ENCODE assay signal across 7 mouse cellular contexts in the genomic region with DNA sequence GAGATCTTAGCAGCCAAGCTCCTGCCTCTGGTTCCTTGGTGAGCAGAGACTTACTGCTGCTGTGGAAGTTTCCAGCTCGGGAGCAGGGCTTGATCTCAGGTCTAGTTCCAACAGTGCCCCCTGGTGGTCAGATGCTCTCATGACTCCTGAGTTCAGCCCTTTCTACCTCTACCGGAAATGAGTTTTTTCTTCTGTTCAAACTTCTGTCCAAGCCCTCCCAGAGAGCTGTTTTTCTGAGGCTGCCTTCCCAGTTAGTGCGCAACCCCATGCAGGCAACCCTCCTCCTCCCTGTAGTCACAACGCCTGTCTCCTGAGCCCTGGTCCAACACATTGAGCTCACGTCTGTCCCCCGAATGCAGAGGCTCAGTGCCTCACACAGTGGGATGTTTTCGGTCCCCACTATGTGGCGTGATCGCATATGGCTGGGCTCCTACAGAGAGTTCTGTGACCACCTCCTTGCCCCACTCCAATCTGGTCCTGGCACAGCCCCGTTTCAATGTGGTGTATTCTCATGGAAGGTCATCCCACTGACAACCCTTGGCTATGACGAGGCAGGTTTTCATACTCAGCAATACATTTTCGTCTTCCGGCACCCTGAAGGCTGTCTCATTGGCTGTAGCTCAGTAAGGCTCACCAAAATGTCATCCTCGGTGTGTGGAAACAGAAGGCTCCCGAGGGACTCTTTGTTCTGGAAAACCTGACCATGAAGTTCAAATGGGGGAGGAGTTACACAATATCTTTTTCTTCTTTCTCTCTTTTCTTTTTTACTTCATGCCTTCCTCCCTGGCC. TPM values are rescaled to one million over a fixed set of nuclear protein-coding genes. Genes with fewer than 3 reads are reported as not detected.
DNase-seq lines count a peak whose midpoint lies in the region; ATAC-seq and TF ChIP-seq lines count a peak whose summit lies in the region.

No protein-coding gene starts in this region.

- intact Hi-C loops in gastrocnemius, postnatal 36 days (cut with DNase I): loop anchor here (1.0 to 5.0 kb wide), 2 partner anchors 51 to 173 kb away; partner anchors contain the start of gene Cog2
- intact Hi-C loops in left cerebral cortex, postnatal 4 days (cut with DNase I): no loop called here

- peak; percentile 93 for TF ChIP-seq CTCF in intestine, postnatal 0 days (IDR thresholded peaks at IDR 0.05; ENCODE audit: low read depth)

- H3K4me1 ChIP-seq in intestine, postnatal 0 days (replicated peaks; ENCODE audit: control insufficient read depth, insufficient read depth, low read length): no peaks in the 10 kb centered on the region
- no peaks in the 10 kb centered on the region for H3K4me1 ChIP-seq in midbrain, embryonic 14.5 days (ENCODE audit: control insufficient read depth, insufficient read depth, low read length)

- no peak overlapping the region for H3K9ac ChIP-seq in intestine, postnatal 0 days (ENCODE audit: low read depth, low read length)
- H3K9ac ChIP-seq in midbrain, embryonic 14.5 days (replicated peaks; ENCODE audit: low read length): no peak overlapping the region

- no peak overlapping the region; the same call in 1 of the 2 replicates for H3K27ac ChIP-seq in intestine, postnatal 0 days (ENCODE audit: low read depth, low read length)
- no peak overlapping the region for H3K27ac ChIP-seq in midbrain, embryonic 14.5 days (replicated peaks; ENCODE audit: low read depth, low read length)

- 59% methylated on average over 15 of the region's 15 CpGs for WGBS in intestine, postnatal 0 days
- WGBS in midbrain, embryonic 14.5 days: 61% methylated on average over 15 of the region's 15 CpGs

- H3K4me3 ChIP-seq in intestine, postnatal 0 days (ENCODE audit: low read depth, low read length): no peak overlapping the region
- no peak overlapping the region for H3K4me3 ChIP-seq in midbrain, embryonic 14.5 days (replicated peaks; ENCODE audit: low read depth, low read length)

- no peaks in the 10 kb centered on the region for H3K9me3 ChIP-seq in intestine, postnatal 0 days (ENCODE audit: control insufficient read depth)
- no peaks in the 10 kb centered on the region for H3K9me3 ChIP-seq in midbrain, embryonic 14.5 days (ENCODE audit: control insufficient read depth, low read length)

- H3K4me2 ChIP-seq in intestine, postnatal 0 days (replicated peaks; ENCODE audit: low read depth): no peak overlapping the region
- H3K4me2 ChIP-seq in midbrain, embryonic 14.5 days (ENCODE audit: low read length): no peak overlapping the region

- ATAC-seq in intestine, postnatal 0 days: peak; percentile 54; the same call in 1 of the 2 replicates
- ATAC-seq in midbrain, embryonic 14.5 days (ENCODE audit: low FRiP score, low TSS enrichment): no peak

- peak; percentile 90 to 97 for DNase-seq in adrenal gland, adult (ENCODE audit: inconsistent age in 2 of 2, low spot score in 1 of 2)
- peak; percentile 92 to 95 for DNase-seq in cerebellum, postnatal 25 days
- DNase-seq in gastrocnemius, postnatal 36 days: peak; percentile 77 to 81
- DNase-seq in left cerebral cortex, postnatal 4 days: peak; percentile 94
- peak; percentile 92 for DNase-seq in midbrain, embryonic 14.5 days
- peak; percentile 62 to 73 for DNase-seq in spleen, postnatal 14 days (ENCODE audit: low spot score in 2 of 2)

- no peaks in the 10 kb centered on the region for H3K36me3 ChIP-seq in intestine, postnatal 0 days (ENCODE audit: control insufficient read depth, insufficient read depth)
- no peaks in the 10 kb centered on the region for H3K36me3 ChIP-seq in midbrain, embryonic 14.5 days (ENCODE audit: control insufficient read depth, insufficient read depth, low read length)

- H3K27me3 ChIP-seq in intestine, postnatal 0 days (replicated peaks; ENCODE audit: control insufficient read depth, insufficient read depth, low read length): no peaks in the 10 kb centered on the region
- H3K27me3 ChIP-seq in midbrain, embryonic 14.5 days (ENCODE audit: control insufficient read depth, insufficient read depth, low read length): no peaks in the 10 kb centered on the region

RNA-seq across cellular contexts. Expression of gene Capn9, which starts 2.2 kb away (rescaled TPM):
- not detected for total RNA-seq in gastrocnemius, postnatal 36 days (2021)
- 2.0 and 2.7 TPM in 2 replicates for polyA plus RNA-seq in intestine, postnatal 0 days (2015; fragmentation: Nextera tagmentation; extraction: Ambion mirVana)
- total RNA-seq in left cerebral cortex, postnatal 4 days (2021): under 1 TPM in 1 of 2 experiments, not detected in 1; 0.32 TPM
- 0.09 and 0.15 TPM in 2 replicates for polyA plus RNA-seq in midbrain, embryonic 14.5 days (2014; fragmentation: Nextera tagmentation; extraction: Ambion mirVana)

RNA-seq across cellular contexts. Expression of gene Agt, which starts 4.2 kb away (rescaled TPM):
- total RNA-seq in gastrocnemius, postnatal 36 days (2021): 10 to 100 TPM in 1 of 2 experiments, 1 to 10 TPM in 1; 9.9 to 10.9 TPM
- 11.3 and 11.8 TPM in 2 replicates for polyA plus RNA-seq in intestine, postnatal 0 days (2015; fragmentation: Nextera tagmentation; extraction: Ambion mirVana)
- total RNA-seq in left cerebral cortex, postnatal 4 days (2021): 1 to 10 TPM; 3.0 to 9.0 TPM
- polyA plus RNA-seq in midbrain, embryonic 14.5 days (2014; fragmentation: Nextera tagmentation; extraction: Ambion mirVana): 0.25 and 0.26 TPM in 2 replicates

RNA-seq across cellular contexts. Expression of gene Cog2, which starts 53.2 kb away (rescaled TPM):
- total RNA-seq in gastrocnemius, postnatal 36 days (2021): 10 to 100 TPM; 13.5 to 18.1 TPM
- 19.5 and 20.6 TPM in 2 replicates for polyA plus RNA-seq in intestine, postnatal 0 days (2015; fragmentation: Nextera tagmentation; extraction: Ambion mirVana)
- total RNA-seq in left cerebral cortex, postnatal 4 days (2021): 10 to 100 TPM; 37.2 to 38.6 TPM
- 33.0 and 39.3 TPM in 2 replicates for polyA plus RNA-seq in midbrain, embryonic 14.5 days (2014; fragmentation: Nextera tagmentation; extraction: Ambion mirVana)
